Mouse (Mus musculus): Measurements from ENCODE around the gene Opcml.

- TF ChIP-seq CTCF (IDR thresholded peaks at IDR 0.05; ENCODE audit: low read depth) (no peak), EP300 (IDR thresholded peaks at IDR 0.05; ENCODE audit: low read depth) (no peak)
These were observed 654.4 kb downstream of the Opcml start for GRCm38 (mm10) chr9:28444972-28445371.
